Mouse (Mus musculus) heart, embryonic 15.5 days (tissue): ENCODE results near the gene Apoc2. TPM values are rescaled to one million over a fixed set of nuclear protein-coding genes. Genes with fewer than 3 reads are reported as not detected.

Experiments used
- ATAC-seq: fragments of 200-750 bp; cut with Nextera tagmentation; replicated peaks from 2 replicates; pipeline ENCODE4 v1.8.0; 2017; ENCODE audit warnings: low read depth, moderate TSS enrichment; ENCODE audit not compliant: insufficient number of reproducible peaks, insufficient read depth, low FRiP score
- H3K27ac ChIP-seq: fragments of 300-500 bp; sonication (generic); 2 replicates; pipeline ENCODE4 v1.5.1; 2015; ENCODE audit warnings: mild to moderate bottlenecking, inconsistent platforms
- H3K27me3 ChIP-seq: fragments of 300-500 bp; sonication (generic); 2 replicates; pipeline ENCODE4 v1.6.1; 2015; ENCODE audit warnings: inconsistent platforms
- H3K36me3 ChIP-seq: fragments of 300-500 bp; sonication (generic); 2 replicates; pipeline ENCODE4 v1.6.1; 2015; ENCODE audit warnings: mild to moderate bottlenecking, inconsistent platforms
- H3K4me1 ChIP-seq: fragments of 300-500 bp; sonication (generic); replicated peaks from 2 replicates; pipeline ENCODE4 v1.6.1; 2015; ENCODE audit warnings: inconsistent platforms
- H3K4me2 ChIP-seq: fragments of 300-500 bp; sonication (generic); 2 replicates; pipeline ENCODE4 v1.6.1; 2015; ENCODE audit warnings: inconsistent platforms, mild to moderate bottlenecking, moderate library complexity
- H3K4me3 ChIP-seq: fragments of 300-500 bp; sonication (generic); 2 replicates; pipeline ENCODE4 v1.5.1; 2015; ENCODE audit warnings: mild to moderate bottlenecking, inconsistent platforms
- H3K9ac ChIP-seq: fragments of 300-500 bp; sonication (generic); 2 replicates; pipeline ENCODE4 v1.6.1; 2015; ENCODE audit warnings: mild to moderate bottlenecking, inconsistent platforms
- H3K9me3 ChIP-seq: fragments of 300-500 bp; sonication (generic); replicated peaks from 2 replicates; pipeline ENCODE4 v1.6.1; 2016; ENCODE audit warnings: inconsistent platforms
- WGBS: fragments of 180-500 bp; shearing (Covaris S2); methylation state at CpG from one replicate; pipeline ENCODE4 v1.1.7; 2015; ENCODE audit warnings: mixed read lengths; 5-methylcytosine and 5-hydroxymethylcytosine counted together
- polyA plus RNA-seq: library from polyadenylated mRNA; unstranded; fragments of >200 nt; fragmentation: Nextera tagmentation; extraction: Ambion mirVana; gene quantifications from 2 replicates; pipeline ENCODE4 v1.2.1, GENCODE M21; 2015

The Apoc2 gene
- polyA plus RNA-seq, 1 experiment from 2014 or later: 2.0 TPM

- 3% methylated on average over 20 of the region's 20 CpGs for WGBS
- peaks cover 57% of the 10 kb centered on the region for H3K4me1 ChIP-seq
- peak within 1 kb of the TSS; percentile 70 for H3K27ac ChIP-seq
- peak within 1 kb of the TSS; percentile 52 for H3K4me3 ChIP-seq
- ATAC-seq: peak; percentile 71; the same call in 1 of the 2 replicates
- H3K4me2 ChIP-seq: peak within 1 kb of the TSS; percentile 76
- peaks cover 27% of the 10 kb centered on the region; the same call in 1 of the 2 replicates for H3K36me3 ChIP-seq
- H3K27me3 ChIP-seq: no peaks in the 10 kb centered on the region
- H3K9me3 ChIP-seq: no peaks in the 10 kb centered on the region
- peak within 1 kb of the TSS; percentile 58 for H3K9ac ChIP-seq
Measured at GRCm38 (mm10) chr7:19698907-19699826, 21.4 kb upstream of the Apoc2 start, which contains the start of gene Apoe. TSS of gene Apoe (minus strand) at chr7:19699188.

- peak overlapping the region; percentile 62 for H3K27ac ChIP-seq
- peaks cover 19% of the 10 kb centered on the region; the same call in 1 of the 2 replicates for H3K36me3 ChIP-seq
- H3K4me3 ChIP-seq: peak overlapping the region; percentile 52
- H3K4me1 ChIP-seq: peaks cover 66% of the 10 kb centered on the region
- 3% methylated on average over 28 of the region's 28 CpGs for WGBS
- no peak for ATAC-seq
- H3K27me3 ChIP-seq: no peaks in the 10 kb centered on the region
- peak overlapping the region; percentile 58 for H3K9ac ChIP-seq
- no peaks in the 10 kb centered on the region for H3K9me3 ChIP-seq
- peak overlapping the region; percentile 76 for H3K4me2 ChIP-seq
Measured at GRCm38 (mm10) chr7:19697949-19698906, 20.5 kb upstream of the Apoc2 start.

GRCm38 (mm10) chr7:19696336-19696873 lies 18.7 kb upstream of the Apoc2 start:
- Histone ChIP-seq H3K27ac (peak overlapping the region; percentile 77; the same call in 1 of the 2 replicates), H3K27me3 (no peaks in the 10 kb centered on the region), H3K4me1 (peaks cover 73% of the 10 kb centered on the region), H3K4me2 (0 out of 2 replicates have a peak overlapping the region, but pooled peaks have one; percentile 76), H3K9ac (no peak overlapping the region), H3K9me3 (no peaks in the 10 kb centered on the region), H3K36me3 (peaks cover 9% of the 10 kb centered on the region; the same call in 1 of the 2 replicates), H3K4me3 (no peak overlapping the region)
- no peak for ATAC-seq
- WGBS: 91% methylated on average over 34 of the region's 34 CpGs

GRCm38 (mm10) chr7:19695881-19696280 lies 18.1 kb upstream of the Apoc2 start:
- Histone ChIP-seq H3K4me3 (no peak overlapping the region), H3K9ac (no peak overlapping the region), H3K27me3 (no peaks in the 10 kb centered on the region), H3K4me1 (peaks cover 68% of the 10 kb centered on the region), H3K9me3 (no peaks in the 10 kb centered on the region), H3K4me2 (no peak overlapping the region), H3K36me3 (peaks cover 9% of the 10 kb centered on the region; the same call in 1 of the 2 replicates), H3K27ac (peak overlapping the region; percentile 77)
- WGBS: 70% methylated on average over 6 of the region's 6 CpGs
- no peak for ATAC-seq

- ATAC-seq: peak; percentile 14; the same call in 1 of the 2 replicates
- peaks cover 9% of the 10 kb centered on the region; the same call in 1 of the 2 replicates for H3K36me3 ChIP-seq
- peaks cover 62% of the 10 kb centered on the region for H3K4me1 ChIP-seq
- no peak overlapping the region for H3K4me3 ChIP-seq
- H3K27ac ChIP-seq: peak overlapping the region; percentile 77
- H3K27me3 ChIP-seq: no peaks in the 10 kb centered on the region
- H3K9me3 ChIP-seq: no peaks in the 10 kb centered on the region
- WGBS: 15% methylated on average over 8 of the region's 8 CpGs
- no peak overlapping the region for H3K4me2 ChIP-seq
- no peak overlapping the region for H3K9ac ChIP-seq
Measured at GRCm38 (mm10) chr7:19695213-19695594, 17.5 kb upstream of the Apoc2 start.

GRCm38 (mm10) chr7:19694336-19695212 lies 16.8 kb upstream of the Apoc2 start:
- Histone ChIP-seq H3K27me3 (no peaks in the 10 kb centered on the region), H3K4me3 (no peak overlapping the region), H3K36me3 (peaks cover 9% of the 10 kb centered on the region; the same call in 1 of the 2 replicates), H3K4me2 (no peak overlapping the region), H3K9me3 (no peaks in the 10 kb centered on the region), H3K4me1 (peaks cover 56% of the 10 kb centered on the region), H3K9ac (no peak overlapping the region), H3K27ac (peak overlapping the region; percentile 77)
- no peak for ATAC-seq
- WGBS: 68% methylated on average over 10 of the region's 10 CpGs

- no peak overlapping the region for H3K9ac ChIP-seq
- H3K4me1 ChIP-seq: peaks cover 45% of the 10 kb centered on the region
- peak overlapping the region; percentile 13; the same call in 1 of the 2 replicates for H3K4me2 ChIP-seq
Measured at GRCm38 (mm10) chr7:19693421-19693820, 15.7 kb upstream of the Apoc2 start.

GRCm38 (mm10) chr7:19691873-19692865 lies 14.4 kb upstream of the Apoc2 start, which contains the start of gene Apoc1:
TSS of gene Apoc1 (minus strand) at chr7:19692660.
- no peak within 1 kb of the TSS for H3K9ac ChIP-seq

More at GRCm38 (mm10) chr7:19693421-19693820, 15.7 kb upstream of the Apoc2 start:
- H3K27me3 ChIP-seq: no peaks in the 10 kb centered on the region
- WGBS: 27% methylated on average over 10 of the region's 10 CpGs
- ATAC-seq: peak; percentile 20; the same call in 1 of the 2 replicates
- H3K27ac ChIP-seq: peak overlapping the region; percentile 77
- H3K9me3 ChIP-seq: no peaks in the 10 kb centered on the region
- peaks cover 9% of the 10 kb centered on the region; the same call in 1 of the 2 replicates for H3K36me3 ChIP-seq
- H3K4me3 ChIP-seq: no peak overlapping the region

GRCm38 (mm10) chr7:19691434-19691833 lies 13.7 kb upstream of the Apoc2 start:
- Histone ChIP-seq H3K4me1 (peaks cover 39% of the 10 kb centered on the region), H3K27me3 (no peaks in the 10 kb centered on the region), H3K4me3 (no peak overlapping the region), H3K4me2 (no peak overlapping the region), H3K36me3 (peaks cover 5% of the 10 kb centered on the region; the same call in 1 of the 2 replicates), H3K9ac (no peak overlapping the region), H3K9me3 (no peaks in the 10 kb centered on the region), H3K27ac (no peak overlapping the region)
- no peak for ATAC-seq
- WGBS: 67% methylated on average over 6 of the region's 6 CpGs

More at GRCm38 (mm10) chr7:19691873-19692865, 14.4 kb upstream of the Apoc2 start, which contains the start of gene Apoc1:
- Histone ChIP-seq H3K27ac (peak within 1 kb of the TSS; percentile 77), H3K4me3 (no peak within 1 kb of the TSS), H3K36me3 (peaks cover 9% of the 10 kb centered on the region; the same call in 1 of the 2 replicates), H3K27me3 (no peaks in the 10 kb centered on the region), H3K4me1 (peaks cover 39% of the 10 kb centered on the region), H3K4me2 (peak within 1 kb of the TSS; percentile 13; the same call in 1 of the 2 replicates), H3K9me3 (no peaks in the 10 kb centered on the region)
- 53% methylated on average over 28 of the region's 28 CpGs for WGBS
- ATAC-seq: no peak
